Mouse (Mus musculus): Measurements from ENCODE around the gene Cyth3.

DNA sequence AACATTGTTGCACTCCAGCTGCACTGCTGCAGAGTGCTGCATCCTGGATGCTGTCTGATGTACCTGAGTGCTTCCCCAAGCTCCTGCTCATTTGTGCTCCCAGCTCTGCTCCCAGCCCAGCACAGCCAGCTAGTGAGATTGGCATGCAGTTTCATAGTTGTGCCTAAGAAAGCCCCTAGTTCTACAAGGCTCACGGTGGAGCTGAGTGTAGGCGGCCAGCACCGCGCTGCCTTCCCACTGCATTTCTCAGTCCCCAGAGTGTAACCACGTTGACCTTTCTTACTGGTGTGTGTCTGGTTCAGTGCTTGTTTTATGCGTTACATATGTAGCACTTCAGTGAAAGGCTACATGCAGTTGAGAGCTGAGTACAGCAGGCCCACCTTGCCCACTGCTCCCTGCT lies 61.4 kb downstream of the Cyth3 start:
- no peak for TF ChIP-seq CTCF (conservative IDR thresholded peaks at IDR 0.05; ENCODE audit: low read length)
- no peak for TF ChIP-seq NANOG (IDR thresholded peaks at IDR 0.05; ENCODE audit: borderline replicate concordance, low read length)

All from E14TG2a.4 (cell line).